Mouse (Mus musculus) CD8-positive naive resting alpha-beta T cell, adult 2 months (primary cell): ENCODE data around the gene Ovol2.
"Not testable (repeated sequence)": the region's sequence is repeated elsewhere in the genome, so short reads cannot be mapped to it uniquely, and the experiment has no call there.

Source experiments
- DNase-seq, 2 experiments: peaks; one replicate each; pipeline ENCODE4 v3.0.0; 2022; ENCODE audit warnings: low read depth in 2 of 2, low spot score in 2 of 2

Ovol2 gene

GRCm38 (mm10) chr2:144331401-144332302 lies at the start of gene Ovol2:
TSS of gene Ovol2 (minus strand) at chr2:144332146.
- no peak for DNase-seq

GRCm38 (mm10) chr2:144381741-144382140 lies 49.8 kb upstream of the Ovol2 start:
- DNase-seq: no peak

GRCm38 (mm10) chr2:144381293-144381692 lies 49.3 kb upstream of the Ovol2 start:
- DNase-seq: no peak

- DNase-seq: no peak
These were observed 43.2 kb upstream of the Ovol2 start for GRCm38 (mm10) chr2:144375063-144375703.

- DNase-seq: no peak
These were observed 41.1 kb upstream of the Ovol2 start for GRCm38 (mm10) chr2:144373063-144373462.

GRCm38 (mm10) chr2:144371566-144371965 lies 39.6 kb upstream of the Ovol2 start:
- DNase-seq: no peak

GRCm38 (mm10) chr2:144369511-144369910 lies 37.6 kb upstream of the Ovol2 start:
- DNase-seq: no peak

- peak in 1 of 2 experiments; percentile 67 for DNase-seq
These were observed 37.1 kb upstream of the Ovol2 start for GRCm38 (mm10) chr2:144369020-144369421.

GRCm38 (mm10) chr2:144368400-144369019 lies 36.6 kb upstream of the Ovol2 start, which contains the start of the genes Kat14 and Pet117:
TSS of gene Kat14 (plus strand) at chr2:144368983.
TSS of gene Pet117 (plus strand) at chr2:144368996.
- peak; percentile 82 to 90 for DNase-seq

- DNase-seq: no peak
These were observed 20.9 kb upstream of the Ovol2 start for GRCm38 (mm10) chr2:144352843-144353242.

- no peak for DNase-seq
These were observed 16.6 kb upstream of the Ovol2 start for GRCm38 (mm10) chr2:144348525-144348924.

GRCm38 (mm10) chr2:144343158-144343557 lies 11.2 kb upstream of the Ovol2 start:
- no peak for DNase-seq

GRCm38 (mm10) chr2:144338149-144338548 lies 6.2 kb upstream of the Ovol2 start:
- DNase-seq: not testable (repeated sequence)

- DNase-seq: no peak
These were observed 5.8 kb upstream of the Ovol2 start for GRCm38 (mm10) chr2:144337701-144338100.

- DNase-seq: no peak
These were observed 5.3 kb upstream of the Ovol2 start for GRCm38 (mm10) chr2:144337230-144337629.

GRCm38 (mm10) chr2:144333138-144333842 lies 1.3 kb upstream of the Ovol2 start:
- DNase-seq: no peak

- no peak for DNase-seq
These were observed 540 bp upstream of the Ovol2 start for GRCm38 (mm10) chr2:144332486-144332885.

GRCm38 (mm10) chr2:144330960-144331371 lies 980 bp downstream of the Ovol2 start:
- no peak for DNase-seq

- DNase-seq: no peak
These were observed 1.5 kb downstream of the Ovol2 start for GRCm38 (mm10) chr2:144330352-144330959.

GRCm38 (mm10) chr2:144329937-144330336 lies 2.0 kb downstream of the Ovol2 start:
- DNase-seq: no peak

- no peak for DNase-seq
These were observed 2.5 kb downstream of the Ovol2 start for GRCm38 (mm10) chr2:144329451-144329850.
